Mouse (Mus musculus) right cerebral cortex, postnatal 14 days (tissue): ENCODE results near the gene Gucd1.
"Not testable (repeated sequence)": the region's sequence is repeated elsewhere in the genome, so short reads cannot be mapped to it uniquely, and the experiment has no call there.

ENCODE experiments used
- DNase-seq: peaks from one replicate; pipeline ENCODE4 v3.0.0; 2022

Gucd1 gene

DNA sequence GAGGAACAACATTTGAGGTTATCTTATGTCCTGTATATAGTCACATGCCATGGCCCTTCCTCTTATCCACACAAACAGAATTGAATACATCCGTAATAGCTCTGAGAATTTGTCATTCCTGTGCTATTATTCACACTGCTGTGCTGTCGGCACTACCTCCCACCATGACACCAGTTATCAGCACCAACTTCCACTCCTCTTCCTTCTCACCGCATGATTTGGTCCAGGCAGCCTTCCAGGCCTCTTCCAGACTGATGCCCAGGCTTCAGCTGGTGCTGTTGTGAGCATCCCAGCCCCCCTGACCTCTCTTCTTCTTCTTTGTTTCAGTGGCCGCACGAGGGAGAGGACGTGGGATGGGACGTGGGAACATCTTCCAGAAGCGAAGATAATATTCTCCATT is 17.2 kb upstream of the Gucd1 start:
- DNase-seq = no peak

DNA sequence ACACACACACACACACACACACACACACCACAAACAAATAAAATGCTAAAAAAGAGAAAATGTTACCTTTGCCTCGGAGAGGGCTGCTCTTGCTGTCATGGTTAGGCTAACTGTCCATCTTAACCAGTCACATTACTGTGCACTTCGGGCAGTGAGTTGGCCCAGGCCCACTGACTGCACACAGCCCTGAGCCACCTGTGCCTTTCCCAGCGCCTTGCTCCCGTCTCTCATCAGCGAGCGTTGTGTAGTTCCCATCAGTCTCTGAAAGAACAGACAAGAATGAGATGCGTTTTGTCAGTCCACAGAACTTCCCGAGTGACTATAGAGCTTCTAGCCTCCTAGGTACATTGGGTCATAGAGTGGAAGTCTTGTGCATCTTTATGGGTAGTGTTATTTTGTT is 16.4 kb upstream of the Gucd1 start:
- no peak for DNase-seq

DNA sequence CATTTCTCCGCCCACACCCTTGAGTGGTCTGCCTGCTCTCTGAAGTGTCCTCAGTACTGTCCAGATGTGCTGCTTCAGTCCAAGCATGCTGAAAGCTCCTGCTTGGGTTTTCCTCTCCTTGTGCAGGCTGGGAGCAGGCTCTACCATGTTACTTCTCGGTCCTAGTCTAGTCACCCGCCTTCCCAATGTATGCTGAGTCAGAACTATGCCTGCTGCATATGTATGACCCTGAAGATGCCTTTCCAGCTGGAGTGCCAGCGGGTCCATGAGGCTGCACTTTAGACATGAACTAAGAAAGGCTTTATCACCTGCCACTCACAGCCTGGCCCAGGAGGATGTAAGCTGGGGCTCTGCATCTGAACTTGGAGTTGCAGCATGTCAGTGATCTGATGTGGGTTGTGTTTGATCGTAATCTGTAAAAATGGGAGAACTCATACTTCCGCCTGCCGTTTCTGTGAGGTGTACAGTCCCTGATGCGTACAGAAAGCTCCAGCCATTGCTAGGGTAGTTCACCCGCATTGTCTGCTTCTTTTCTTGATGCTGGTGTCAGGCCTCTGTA is 13.8 kb upstream of the Gucd1 start:
- DNase-seq = no peak

DNA sequence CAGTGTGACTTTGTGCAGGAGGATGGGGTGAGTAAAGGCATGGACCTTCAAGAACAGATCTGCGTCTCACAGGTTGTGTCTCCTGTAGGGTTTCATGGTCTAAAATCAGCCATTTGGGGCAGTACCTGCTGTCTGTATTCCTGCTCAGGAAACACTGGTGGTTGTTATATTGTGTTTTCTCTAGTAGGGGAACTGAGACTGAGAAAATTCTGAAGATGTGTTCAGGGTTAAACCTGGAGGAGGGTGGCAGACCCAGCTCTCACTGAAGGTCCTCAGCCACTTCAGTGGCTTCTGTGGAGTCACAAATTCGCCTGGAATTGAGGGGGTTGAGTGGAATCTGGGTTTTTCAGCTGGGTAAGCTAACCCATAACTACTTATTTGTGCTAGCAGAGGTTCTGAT is 12.6 kb upstream of the Gucd1 start:
- no peak for DNase-seq

DNA sequence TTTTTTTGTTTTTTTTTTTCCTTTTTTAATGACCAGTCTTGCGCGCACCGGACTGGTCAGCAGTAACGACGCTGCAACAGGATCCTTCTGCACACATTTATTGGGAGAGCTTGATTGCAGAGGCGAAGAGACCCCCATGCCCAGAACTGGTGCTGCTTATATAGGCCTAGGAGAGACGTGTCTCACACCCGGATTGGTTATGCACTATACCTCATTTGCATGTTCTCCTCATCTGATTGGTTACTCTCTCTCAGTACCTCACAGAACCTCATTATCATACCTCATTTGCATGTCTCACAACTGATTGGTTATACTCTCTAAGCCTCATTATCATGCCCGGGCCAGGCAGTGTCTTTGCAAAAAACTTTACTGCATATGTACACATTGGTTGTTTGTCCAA is 7.7 kb upstream of the Gucd1 start:
- not testable (repeated sequence) for DNase-seq

DNA sequence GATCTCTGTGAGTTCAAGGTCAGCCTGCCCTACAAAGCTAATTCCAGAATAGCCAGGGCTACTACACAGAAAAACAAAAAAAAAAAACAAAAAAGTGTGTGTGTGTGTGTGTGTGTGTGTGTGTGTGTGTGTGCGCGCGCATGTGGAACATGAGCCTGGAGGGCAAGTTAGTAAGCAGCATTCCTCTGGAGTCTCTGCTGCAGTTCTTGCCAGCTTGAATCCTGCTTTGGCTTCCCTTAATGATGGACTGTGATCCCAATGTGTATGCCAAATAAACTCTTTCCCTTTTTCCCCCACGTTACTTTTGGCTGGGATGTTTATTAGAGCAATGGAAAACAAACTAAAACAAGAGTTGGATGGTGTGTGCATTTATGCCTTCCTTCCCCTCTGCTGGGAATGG is 3.9 kb upstream of the Gucd1 start:
- DNase-seq = no peak

DNA sequence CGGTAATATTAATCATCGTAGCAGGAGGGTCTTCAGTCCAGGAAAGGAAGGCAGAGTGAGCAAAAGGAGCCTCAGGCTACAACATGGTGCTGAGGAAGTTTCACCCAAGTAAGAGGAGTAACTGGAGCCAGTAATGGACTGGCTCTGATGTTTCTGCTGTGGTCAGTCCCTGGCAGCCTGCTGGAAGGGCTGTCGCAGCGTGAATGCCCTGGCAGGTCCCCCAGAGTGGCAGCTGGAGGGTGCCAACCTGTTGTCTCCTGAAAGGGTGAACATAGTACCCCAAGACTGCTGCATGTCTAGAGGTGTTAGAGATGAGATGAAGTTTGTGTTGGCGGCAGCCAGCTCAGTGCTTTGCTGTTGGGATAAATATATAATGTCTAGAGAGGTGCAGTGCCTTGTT is 2.8 kb upstream of the Gucd1 start:
- DNase-seq = no peak

DNA sequence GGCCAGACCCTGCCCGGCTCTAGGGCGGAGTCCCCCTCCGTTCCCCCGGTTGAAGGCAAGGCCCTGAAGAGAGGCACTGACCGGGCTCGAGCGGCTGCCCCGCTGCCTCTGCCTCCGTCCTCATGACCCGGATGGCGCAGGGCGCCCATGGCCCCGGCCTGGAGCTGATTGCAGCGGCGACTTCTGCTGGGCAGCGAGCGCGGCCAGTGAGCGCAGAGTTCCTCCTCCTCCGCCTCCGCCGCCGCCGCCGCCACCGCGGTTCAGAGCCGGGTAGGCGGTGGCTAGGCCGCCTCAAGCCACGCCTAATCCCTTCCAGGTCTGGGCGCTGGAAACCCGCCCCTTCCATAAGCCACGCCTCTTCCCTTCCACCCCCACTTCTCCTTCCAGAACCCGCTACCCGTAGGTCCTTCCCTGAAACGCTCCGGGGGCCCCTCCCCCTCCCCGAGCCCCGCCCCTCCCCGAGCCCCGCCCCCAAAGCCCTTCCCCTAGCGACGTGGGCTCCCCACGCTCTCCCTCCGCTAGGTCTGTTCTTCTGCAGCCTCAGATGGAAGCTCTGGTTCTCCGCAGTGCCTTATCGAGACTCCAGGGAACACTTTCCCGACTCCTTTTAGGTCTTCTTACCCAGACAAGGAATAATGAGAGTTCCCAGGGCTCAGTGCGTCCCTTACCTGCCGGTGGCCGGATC is 557 bp downstream of the Gucd1 start, which contains the start of gene Snrpd3:
Snrpd3 (plus strand) TSS at position 479 of the 685 bp plus-strand sequence.
- peak; percentile 88 for DNase-seq

DNA sequence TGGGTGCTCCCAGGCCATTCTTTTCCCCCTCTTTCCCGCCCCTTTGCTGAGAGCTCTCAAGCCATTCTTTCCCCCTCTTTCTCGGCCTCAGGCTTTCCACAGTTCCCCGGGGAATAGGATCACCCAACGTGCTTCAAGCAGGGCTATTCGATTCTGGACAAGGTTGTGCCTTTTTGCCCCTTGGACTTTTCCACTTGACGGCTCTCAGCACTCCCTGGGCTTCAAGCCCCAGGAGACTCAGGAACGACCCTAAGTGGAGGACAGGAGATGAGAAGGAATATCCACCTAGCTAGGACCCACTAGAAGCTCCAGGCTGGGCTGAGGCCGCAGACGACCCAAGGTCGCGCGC is 1.1 kb downstream of the Gucd1 start:
- no peak for DNase-seq

DNA sequence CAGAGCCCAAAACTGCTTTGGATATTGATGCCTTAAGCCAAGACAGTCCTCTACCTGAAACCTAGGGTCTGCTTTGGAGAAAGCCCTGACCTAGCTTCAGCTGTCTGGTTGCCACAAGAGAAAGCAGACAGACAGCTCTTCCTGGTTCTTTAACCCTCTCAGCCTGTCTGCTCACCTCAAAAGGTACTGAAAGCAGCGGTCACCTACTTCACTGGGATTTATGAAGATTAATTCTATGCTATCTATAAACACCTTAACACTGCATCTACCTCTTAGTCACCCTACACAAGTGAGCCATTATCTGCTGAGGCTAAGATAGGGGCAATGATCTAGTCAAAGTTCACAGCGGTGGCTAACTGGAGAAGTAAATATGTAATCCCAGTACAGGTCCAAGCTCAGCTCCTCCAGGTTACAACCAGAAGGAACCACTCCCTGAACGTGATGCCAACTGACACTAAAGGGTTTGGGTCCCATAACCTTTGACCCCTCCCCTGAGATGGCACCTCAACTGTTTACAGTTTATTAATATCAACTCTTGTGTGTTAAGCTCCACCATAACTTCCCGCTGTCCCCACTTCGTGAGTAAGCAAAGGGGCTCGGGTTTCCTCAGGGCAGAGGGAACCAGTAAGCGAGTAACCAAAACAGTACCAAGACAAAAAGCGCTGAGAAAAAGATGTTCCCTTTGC is 1.6 kb downstream of the Gucd1 start:
- DNase-seq = no peak

DNA sequence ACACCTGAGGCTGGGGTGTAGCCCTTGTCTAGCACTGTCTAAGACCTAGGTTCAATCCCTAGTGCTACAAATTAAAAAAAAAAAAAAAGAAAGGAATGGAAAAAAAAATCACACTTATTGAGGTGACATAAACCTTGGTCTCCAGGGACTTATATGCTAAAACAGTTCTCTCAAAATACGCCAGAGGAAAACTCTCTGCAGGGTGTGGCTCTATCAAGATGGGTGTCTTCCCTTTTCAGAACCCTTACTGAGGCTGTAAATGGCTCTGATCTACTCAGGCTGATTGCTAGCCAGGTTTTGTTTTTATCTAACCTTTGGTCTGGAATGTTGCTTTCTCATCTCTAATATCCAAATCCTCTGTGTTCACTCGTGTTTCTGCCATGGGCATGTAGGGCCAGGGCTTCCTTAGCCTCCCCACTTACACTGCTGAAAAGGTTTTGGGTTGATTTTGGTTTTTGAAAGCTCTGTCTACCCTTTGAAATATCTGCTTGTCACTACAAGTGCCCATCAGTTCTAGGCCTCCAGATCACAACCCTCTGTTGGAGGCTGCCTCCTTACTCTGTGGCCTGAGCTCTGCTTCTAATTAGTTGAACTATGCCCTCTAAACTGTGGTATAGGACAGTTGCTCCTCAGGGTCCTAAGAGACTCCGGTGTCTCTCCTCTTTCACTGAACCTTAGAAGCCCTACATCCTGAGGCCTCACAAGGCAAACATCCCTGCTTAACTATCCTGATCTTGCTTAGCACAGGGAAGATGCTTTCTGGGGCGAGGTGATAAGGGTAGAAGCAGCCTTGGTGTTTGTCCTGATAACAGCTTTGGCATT is 2.3 kb downstream of the Gucd1 start:
- DNase-seq = no peak

DNA sequence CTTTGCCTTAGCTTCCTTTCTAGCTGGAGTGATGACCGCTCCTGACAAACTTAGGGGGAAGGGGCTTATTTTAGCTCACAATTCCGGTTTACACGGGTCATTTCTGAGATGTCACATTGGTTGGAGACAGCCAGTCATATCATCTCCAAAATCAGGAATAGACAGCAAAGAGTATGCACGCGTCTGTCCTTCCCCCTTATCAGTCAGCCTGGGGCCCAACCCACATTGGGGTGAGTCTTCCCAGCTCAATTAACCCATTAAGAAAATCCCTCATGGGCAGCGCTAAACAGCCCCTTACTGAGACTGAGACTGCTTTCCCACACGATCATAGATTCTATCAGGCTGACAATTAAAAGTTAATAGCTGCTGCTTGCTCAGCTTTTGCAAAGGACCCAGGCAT is 3.4 kb downstream of the Gucd1 start:
- DNase-seq = no peak

DNA sequence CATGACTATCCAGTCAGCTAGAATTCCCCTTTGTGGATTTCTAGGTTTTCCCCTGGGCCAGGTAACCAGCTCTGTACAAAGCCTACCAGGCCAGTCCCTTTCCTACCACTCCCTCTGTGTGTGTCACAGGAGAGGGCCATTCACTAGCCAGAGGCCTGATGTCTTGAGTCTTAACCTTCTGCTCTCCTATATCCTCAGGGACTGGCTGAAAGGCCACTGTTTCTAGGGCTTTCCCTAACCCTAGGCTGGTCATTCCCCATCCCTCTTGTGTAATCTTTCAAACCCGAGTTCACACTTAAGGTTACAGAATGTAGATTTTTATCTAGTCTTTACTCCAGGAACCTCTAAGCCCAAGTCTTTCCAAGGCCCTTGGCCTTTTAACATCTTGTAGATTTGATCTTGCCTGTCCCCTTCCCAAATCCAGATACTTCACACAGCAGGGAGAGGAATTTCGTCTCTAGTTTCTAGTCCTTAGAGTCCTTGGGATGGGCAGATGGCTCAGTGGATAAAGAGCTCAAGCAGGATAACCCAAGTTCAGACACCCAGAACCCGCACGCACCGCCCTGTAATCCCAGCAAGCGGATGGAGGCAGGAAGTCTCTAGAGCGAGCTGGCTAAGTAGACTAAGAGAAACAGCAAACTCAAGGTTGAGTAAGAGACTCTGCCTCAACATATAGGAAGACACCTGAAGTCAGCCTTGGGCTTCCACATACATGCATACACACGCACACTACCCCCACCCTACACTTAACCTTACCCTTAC is 4.3 kb downstream of the Gucd1 start:
- DNase-seq = no peak

DNA sequence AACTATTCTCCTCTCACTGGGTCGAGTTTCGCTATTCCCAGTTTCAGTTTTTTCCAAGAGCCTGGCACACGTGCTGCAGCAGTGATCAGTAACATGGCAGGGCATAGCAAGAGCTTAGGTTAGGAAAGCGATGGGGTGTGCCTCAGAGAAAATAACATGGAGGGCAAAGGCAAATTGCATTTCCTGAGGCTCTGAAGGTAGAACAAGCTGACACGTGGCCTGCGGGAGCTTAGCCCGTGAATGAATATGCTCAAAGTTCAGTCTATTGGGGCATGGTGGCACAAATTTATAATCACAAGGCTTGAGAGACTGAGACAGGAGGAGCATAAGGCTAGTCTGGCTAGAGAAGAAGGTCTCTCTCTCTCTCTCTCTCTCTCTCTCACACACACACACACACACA is 5.0 kb downstream of the Gucd1 start:
- DNase-seq = no peak

DNA sequence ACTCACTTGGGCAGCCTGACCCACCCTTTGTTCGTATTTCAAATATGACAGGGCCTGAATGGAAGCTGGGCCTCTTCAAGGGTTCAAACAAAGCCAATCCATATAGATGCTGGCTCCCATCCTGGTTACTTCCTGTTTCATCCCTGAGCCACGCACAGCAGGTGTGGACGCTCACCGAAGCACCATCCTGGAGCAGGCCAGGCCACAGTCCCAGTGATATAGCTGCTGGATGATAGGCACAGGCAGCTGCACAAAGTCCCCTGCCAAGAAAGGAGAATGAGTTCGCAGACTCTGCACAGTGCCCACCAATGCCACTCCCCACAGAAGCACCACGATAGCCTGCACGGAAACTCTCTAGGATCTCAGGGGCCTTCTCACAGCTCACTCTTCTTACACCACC is 5.9 kb downstream of the Gucd1 start:
- no peak for DNase-seq

DNA sequence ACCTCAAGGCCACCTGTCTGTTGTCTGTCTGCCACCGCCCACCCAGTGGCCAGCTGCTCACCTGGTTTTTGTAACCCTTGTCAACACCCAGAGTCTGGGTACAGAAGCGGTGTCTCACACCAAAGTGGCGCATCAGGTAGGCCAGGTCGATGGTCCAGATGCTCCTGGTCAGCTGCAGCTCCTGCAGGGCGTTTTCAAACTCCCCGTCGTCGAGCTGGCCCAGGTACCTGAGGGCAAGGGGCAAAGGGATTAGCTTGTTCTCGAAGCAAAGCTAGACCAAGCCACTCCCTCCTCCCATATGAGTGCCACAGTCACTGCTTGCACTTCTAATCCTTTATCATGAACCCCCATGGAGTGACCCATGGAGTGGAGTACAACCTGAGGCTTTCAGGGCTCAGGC is 6.7 kb downstream of the Gucd1 start:
- DNase-seq = no peak

DNA sequence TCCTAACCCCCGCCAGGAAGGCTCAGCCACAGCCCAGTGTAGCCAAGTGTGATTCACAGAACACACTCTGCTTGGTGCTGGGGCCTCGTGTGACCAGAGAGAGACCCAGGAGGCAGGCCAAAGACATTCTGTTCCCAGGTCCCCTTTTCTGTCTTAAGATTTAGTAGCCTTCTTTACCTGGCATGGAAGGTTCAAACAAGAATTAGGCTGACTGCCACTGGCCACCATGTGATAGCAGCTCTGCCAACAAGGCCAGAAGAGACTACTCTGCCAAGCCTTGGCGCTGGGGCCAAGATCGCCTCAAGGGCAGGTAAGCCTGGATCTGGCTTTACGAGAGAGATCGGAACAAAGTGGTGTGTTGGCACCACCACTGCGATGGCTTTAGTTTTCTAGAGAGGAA is 7.3 kb downstream of the Gucd1 start:
- DNase-seq = no peak

DNA sequence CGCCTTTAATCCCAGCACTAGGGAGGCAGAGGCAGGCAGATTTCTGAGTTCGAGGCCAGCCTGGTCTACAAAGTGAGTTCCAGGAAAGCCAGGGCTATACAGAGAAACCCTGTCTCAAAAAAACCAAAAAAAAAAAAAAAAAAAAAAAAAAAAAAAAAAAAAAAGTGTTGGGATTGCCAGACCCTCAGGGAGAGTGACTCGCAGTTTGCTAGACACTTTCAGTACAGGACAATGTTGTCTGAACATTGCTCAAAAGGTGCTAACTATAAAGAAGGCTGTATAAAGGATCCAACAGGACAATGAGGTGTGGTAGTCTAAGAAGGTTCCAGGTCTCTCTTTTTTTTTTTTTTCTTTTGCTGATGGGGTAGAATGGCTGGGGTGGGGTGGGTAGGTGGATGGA is 11.8 kb downstream of the Gucd1 start:
- not testable (repeated sequence) for DNase-seq

DNA sequence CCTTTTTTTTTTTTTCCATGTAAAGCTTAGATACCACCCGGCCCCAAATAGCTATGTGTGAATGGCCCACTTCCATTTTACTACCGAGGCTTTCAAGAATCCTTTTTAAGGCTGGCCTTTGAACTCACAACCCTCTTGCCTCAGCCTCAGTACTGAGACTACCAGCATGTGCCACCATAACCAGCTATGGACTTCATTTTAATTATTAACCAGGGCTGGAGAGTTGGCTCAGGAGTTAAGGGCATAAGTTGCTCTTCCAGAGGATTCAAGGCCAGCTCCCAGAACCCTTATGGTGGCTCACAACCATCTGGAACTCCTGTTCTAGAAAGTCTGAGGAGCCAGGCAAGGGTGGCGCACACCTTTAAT is 12.7 kb downstream of the Gucd1 start:
- DNase-seq = no peak

DNA sequence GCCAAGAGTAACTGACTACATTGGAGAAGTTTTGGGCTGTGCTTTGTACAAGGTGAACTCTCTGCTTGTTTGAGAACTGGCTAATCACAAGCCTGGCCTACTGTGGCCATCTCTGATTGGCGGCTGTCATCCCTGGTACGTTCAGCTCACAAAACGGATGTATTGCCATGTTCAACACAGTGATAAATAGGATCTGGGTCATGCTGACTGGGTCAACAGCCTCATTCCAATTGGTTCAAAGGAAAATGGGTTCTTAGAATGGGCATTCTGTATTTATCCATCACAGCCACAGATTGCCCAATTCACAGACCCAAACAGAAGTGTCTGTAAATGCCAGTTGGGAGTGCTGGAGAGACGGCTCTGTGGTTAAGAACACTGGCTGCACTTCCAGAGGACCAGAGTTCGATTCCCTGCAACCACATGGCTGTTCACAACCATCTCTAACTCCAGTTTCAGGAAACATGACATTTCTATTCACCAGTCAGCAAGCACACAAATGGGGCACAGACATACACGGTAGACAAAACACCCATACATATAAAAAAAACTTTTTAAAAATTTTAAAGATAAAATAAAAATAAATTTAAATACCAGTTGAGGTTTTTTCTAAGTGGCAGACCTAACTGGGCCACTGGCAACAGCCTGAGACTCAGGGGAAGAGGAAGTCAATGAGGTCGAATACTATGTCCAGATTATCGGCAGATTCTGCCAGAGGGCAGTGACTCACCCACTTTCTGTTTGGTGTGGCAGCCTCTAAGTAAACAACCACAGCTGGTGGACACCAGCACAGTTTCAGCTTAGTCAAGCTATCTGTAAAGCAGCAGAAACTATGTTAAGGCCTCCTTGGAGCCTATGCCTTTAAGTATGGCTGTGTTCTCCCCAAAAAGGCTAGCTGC is 13.3 kb downstream of the Gucd1 start:
- DNase-seq = no peak

DNA sequence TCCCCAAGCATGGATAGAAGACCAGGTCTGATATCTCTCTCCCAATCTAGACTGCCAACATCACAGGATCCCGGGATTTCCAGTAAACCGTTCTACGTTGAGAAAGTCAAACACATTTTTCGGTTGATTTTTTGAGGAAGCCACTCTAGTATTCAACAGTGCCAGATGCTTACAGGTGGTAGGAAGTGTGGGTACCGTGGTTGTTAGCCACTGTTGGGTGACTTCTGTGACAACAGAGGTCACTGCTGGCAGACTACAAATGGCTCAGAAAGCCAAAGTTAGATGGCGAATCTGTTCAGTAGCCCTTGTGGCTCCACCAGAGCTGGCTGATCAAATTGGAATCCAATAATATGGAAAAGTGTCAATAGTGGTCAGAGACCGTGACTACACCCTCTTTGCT is 14.1 kb downstream of the Gucd1 start:
- no peak for DNase-seq

DNA sequence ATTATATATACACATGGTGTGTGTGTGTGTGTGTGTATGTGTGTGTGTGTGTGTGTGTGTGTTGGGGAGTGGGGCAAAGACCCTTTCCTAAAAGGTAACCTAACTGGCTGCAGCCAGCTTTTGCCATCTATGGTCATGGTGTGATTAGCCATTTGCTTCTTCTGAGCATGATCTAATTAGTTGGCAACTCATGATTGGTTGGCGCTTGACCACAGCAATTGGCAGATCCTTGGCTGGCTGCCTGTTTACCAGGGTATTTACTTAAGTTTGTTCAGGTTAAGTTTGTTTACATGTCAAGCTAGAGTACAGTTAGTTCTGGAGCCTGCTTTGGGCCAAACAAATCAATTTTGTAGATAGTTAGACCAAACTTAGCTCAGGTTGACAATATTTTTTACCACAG is 16.1 kb downstream of the Gucd1 start:
- no peak for DNase-seq
